Mouse (Mus musculus) kidney, embryonic 16.5 days (tissue): Measurements from ENCODE around the gene Lrrc29. TPM values are rescaled to one million over a fixed set of nuclear protein-coding genes. Genes with fewer than 3 reads are reported as not detected.

Experiments
- ATAC-seq: fragments of 200-750 bp; cut with Nextera tagmentation; 2 replicates; pipeline ENCODE4 v1.8.0; 2017; ENCODE audit warnings: moderate TSS enrichment; ENCODE audit not compliant: low FRiP score, low TSS enrichment
- H3K27ac ChIP-seq: fragments of 300-500 bp; sonication (generic); 2 replicates; pipeline ENCODE4 v1.5.1; 2014; ENCODE audit warnings: low read length
- H3K27me3 ChIP-seq: fragments of 300-500 bp; sonication (generic); 2 replicates; pipeline ENCODE4 v1.6.1; 2014; ENCODE audit warnings: low read length, control low read depth, mixed read lengths; ENCODE audit not compliant: insufficient read depth
- H3K36me3 ChIP-seq: fragments of 300-500 bp; sonication (generic); 2 replicates; pipeline ENCODE4 v1.6.1; 2014; ENCODE audit warnings: low read length, control low read depth, mixed read lengths; ENCODE audit not compliant: insufficient read depth
- H3K4me1 ChIP-seq: fragments of 300-500 bp; sonication (generic); 2 replicates; pipeline ENCODE4 v1.6.1; 2014; ENCODE audit warnings: low read length, control low read depth, mixed read lengths; ENCODE audit not compliant: insufficient read depth
- H3K4me2 ChIP-seq: fragments of 300-500 bp; sonication (generic); replicated peaks from 2 replicates; pipeline ENCODE4 v1.6.1; 2014; ENCODE audit warnings: low read depth, low read length
- H3K4me3 ChIP-seq: fragments of 300-500 bp; sonication (generic); 2 replicates; pipeline ENCODE4 v1.5.1; 2014; ENCODE audit warnings: mild to moderate bottlenecking, low read length
- H3K9ac ChIP-seq: fragments of 300-500 bp; sonication (generic); replicated peaks from 2 replicates; pipeline ENCODE4 v1.6.1; 2014; ENCODE audit warnings: low read length
- H3K9me3 ChIP-seq: fragments of 300-500 bp; sonication (generic); 2 replicates; pipeline ENCODE4 v1.6.1; 2016; ENCODE audit warnings: low read length, control low read depth
- WGBS: fragments of 180-500 bp; shearing (Covaris S2); extraction: QIAGEN DNeasy Blood & Tissue Kit; methylation state at CpG from one replicate; pipeline ENCODE4 v1.1.7; 2014; 5-methylcytosine and 5-hydroxymethylcytosine counted together
- polyA plus RNA-seq: library from polyadenylated mRNA; unstranded; fragments of >200 nt; fragmentation: Nextera tagmentation; extraction: Ambion mirVana; gene quantifications from 2 replicates; pipeline ENCODE4 v1.2.1, GENCODE M21; 2015

The Lrrc29 gene
- polyA plus RNA-seq, 1 experiment from 2014 or later, result 2.4 TPM

DNA sequence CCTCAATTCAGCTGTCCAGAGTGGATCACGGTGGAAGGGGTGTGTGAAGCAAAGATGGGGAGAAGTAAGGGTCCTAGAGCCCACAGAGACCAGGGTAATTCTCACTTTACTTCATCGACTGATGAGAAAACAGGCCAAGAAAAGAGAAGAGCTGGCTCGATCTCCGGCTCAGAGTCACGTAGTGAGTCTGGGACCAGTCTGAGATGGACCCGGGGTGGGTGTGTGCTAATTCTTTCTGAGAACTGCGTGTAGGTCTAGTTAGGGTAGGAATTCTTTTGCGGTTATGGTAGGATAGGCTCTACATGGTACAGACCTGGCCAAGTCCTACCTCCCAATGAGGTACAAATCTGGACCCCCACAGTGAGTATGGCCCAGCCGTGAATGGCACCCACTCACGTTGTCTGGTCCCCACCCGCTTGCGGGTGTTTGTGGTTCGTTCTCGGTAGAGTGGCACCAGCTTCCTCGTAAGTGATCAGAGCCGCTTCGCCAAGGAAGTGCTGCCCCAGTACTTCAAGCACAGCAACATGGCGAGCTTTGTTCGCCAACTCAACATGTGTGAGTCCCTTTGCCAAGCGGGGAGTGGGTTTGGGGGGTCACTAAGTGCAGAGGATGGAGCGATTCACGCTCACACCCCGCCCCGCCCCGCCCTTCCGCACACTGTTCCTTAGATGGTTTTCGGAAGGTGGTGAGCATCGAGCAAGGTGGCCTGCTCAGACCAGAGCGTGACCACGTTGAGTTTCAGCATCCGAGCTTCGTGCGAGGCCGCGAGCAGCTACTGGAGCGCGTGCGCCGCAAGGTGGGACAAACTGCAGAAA, 55.8 kb downstream of the Lrrc29 start:
- Histone ChIP-seq H3K27me3 (peaks cover 99% of the 10 kb centered on the region), H3K4me2 (peak overlapping the region; percentile 84), H3K4me1 (peaks cover 34% of the 10 kb centered on the region), H3K36me3 (no peaks in the 10 kb centered on the region), H3K9me3 (no peaks in the 10 kb centered on the region), H3K27ac (no peak overlapping the region), H3K4me3 (peak overlapping the region; percentile 47), H3K9ac (peak overlapping the region; percentile 60; the same call in 1 of the 2 replicates)
- no peak for ATAC-seq
- WGBS, result 4% methylated on average over 39 of the region's 39 CpGs

DNA sequence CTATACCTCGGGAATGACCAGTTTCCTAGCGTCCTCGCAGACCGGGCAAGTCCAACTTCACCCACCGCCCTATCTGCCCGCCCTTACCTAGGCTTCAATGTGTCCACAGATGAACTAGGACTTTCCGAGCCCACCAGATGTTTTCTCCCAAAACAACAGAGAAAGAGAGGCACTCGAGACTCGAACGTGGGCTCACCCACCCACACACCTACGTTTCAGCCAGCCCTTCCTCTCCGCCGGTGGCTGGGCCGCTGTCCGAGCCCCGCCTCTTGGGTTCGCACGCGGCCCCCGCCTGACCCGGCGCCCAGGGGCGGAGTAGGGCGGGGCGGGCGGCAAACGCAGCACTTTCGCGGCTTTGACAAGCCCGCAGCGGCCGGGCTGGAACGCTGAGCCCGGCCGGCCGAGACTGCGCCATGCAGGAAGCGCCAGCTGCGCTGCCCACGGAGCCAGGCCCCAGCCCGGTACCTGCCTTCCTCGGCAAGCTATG, 56.6 kb downstream of the Lrrc29 start, which contains the start of gene Hsf4:
Gene Hsf4 (plus strand): TSS at position 341 of the 487 bp plus-strand sequence.
- no peak for ATAC-seq
- Histone ChIP-seq H3K4me3 (peak within 1 kb of the TSS; percentile 47), H3K4me1 (peaks cover 41% of the 10 kb centered on the region), H3K36me3 (no peaks in the 10 kb centered on the region), H3K27ac (no peak within 1 kb of the TSS), H3K27me3 (peaks cover 97% of the 10 kb centered on the region), H3K9ac (peak within 1 kb of the TSS; percentile 60), H3K9me3 (no peaks in the 10 kb centered on the region), H3K4me2 (peak within 1 kb of the TSS; percentile 84)
- WGBS, result under 1% methylated on average over 41 of the region's 42 CpGs

DNA sequence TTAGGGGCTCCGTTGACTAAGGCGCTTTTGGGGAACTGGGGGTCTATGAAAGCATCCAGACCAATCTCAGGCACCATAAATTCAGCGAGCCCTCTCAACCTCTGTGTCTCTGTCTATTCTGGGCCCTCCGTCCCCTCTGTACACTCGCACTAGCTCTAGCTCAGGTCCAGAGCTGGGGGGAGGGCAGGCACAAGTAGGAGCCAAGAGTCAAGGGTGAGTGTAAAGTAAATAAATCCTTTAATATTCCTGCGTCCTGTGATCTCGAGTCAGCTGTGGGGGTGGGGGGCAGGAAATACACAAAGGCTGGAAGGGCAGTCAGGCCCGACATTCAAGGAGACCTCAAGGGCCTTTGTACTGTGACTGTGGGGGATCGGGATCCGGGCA, 57.0 kb downstream of the Lrrc29 start:
- Histone ChIP-seq H3K9ac (peak overlapping the region; percentile 60), H3K4me3 (peak overlapping the region; percentile 47), H3K4me2 (peak overlapping the region; percentile 84), H3K4me1 (peaks cover 42% of the 10 kb centered on the region), H3K9me3 (no peaks in the 10 kb centered on the region), H3K36me3 (no peaks in the 10 kb centered on the region), H3K27me3 (peaks cover 92% of the 10 kb centered on the region), H3K27ac (no peak overlapping the region)
- WGBS, result 2% methylated on average over 10 of the region's 10 CpGs
- ATAC-seq, result no peak

DNA sequence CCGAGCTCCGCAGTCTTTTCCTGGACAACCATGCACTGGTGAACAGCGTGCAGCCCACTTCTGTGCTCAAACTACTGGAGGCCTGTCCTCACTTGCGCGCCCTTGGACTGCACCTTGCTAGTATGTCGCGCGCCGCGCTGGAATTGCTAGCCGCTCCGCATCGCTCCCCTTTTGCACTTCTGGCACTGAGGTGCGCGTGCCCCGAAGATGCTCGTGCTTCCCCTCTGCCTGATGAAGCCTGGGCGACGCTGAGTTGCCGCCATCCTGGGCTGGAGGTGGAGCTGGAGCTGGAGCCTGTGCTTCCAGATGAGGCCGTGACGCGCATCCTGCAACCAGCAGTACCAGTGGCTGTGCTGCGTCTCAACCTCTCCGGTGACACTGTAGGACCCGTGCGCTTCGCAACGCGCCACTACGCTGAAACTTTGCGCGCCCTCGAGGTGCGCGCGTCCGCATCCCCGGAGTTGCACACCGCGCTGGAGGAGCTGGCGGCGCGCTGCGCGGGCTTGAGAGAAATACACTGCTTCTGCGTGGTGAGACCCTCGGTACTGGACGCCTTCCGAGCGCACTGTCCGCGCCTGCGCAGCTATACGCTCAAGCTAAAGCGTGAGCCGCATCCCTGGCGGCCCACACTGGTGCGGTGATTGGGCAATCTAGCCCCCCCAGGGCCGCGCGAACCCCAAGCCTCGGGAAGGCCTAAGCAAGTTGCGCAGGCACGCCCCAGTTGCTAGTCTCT, 57.6 kb downstream of the Lrrc29 start:
- Histone ChIP-seq H3K36me3 (no peaks in the 10 kb centered on the region), H3K9me3 (no peaks in the 10 kb centered on the region), H3K4me2 (peak overlapping the region; percentile 84), H3K4me3 (peak overlapping the region; percentile 47), H3K9ac (peak overlapping the region; percentile 60), H3K27me3 (peaks cover 87% of the 10 kb centered on the region), H3K4me1 (peaks cover 46% of the 10 kb centered on the region), H3K27ac (no peak overlapping the region)
- under 1% methylated on average over 65 of the region's 65 CpGs for WGBS
- peak; percentile 21; the same call in 1 of the 2 replicates for ATAC-seq

DNA sequence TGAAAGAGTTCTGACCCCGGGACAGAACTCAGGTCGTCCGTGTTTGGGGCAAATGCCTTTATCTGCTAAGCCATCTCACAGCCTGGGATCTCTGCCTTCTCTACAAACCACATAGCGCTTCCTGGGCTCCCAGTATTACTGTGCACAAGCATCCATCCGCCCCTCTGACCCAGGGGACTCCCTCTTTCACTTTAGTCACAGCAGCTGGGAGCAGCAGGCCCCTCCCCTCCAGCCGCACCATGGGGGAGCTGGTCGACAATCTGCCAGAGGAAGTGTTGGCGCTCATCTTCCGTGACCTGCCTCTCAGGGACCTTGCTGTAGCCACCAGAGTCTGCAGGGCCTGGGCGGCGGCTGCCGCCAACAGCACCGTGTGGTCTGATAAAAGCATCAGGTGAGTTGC, 59.3 kb downstream of the Lrrc29 start:
- Histone ChIP-seq H3K27me3 (peaks cover 83% of the 10 kb centered on the region), H3K4me1 (peaks cover 46% of the 10 kb centered on the region), H3K4me2 (no peak overlapping the region), H3K4me3 (no peak overlapping the region), H3K9ac (no peak overlapping the region), H3K9me3 (no peaks in the 10 kb centered on the region), H3K27ac (no peak overlapping the region), H3K36me3 (no peaks in the 10 kb centered on the region)
- ATAC-seq, result no peak
- WGBS, result 27% methylated on average over 13 of the region's 13 CpGs

DNA sequence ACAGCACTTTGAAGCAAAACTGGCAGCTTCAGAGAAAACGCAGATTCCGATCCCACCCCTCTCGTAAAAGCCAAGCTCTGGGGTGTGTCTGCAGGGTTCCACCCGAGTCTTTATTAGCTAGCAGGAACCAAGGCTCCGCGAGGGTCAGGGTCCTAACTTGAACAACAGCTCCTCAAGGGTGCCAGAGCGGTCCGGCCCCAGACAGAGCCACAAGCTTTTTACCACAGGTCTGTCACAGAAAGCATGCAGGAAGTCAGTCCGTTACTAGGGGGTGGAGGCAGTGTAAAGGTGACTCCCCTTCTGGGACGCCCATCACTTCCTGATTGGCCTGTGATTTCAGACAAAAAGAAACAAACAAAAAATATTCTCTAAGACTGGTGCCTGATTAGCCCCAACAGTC, 61.0 kb downstream of the Lrrc29 start:
- WGBS, result 6% methylated on average over 10 of the region's 10 CpGs
- peaks cover 83% of the 10 kb centered on the region for H3K27me3 ChIP-seq
- no peak for ATAC-seq
- peaks cover 37% of the 10 kb centered on the region for H3K4me1 ChIP-seq
- no peak overlapping the region for H3K27ac ChIP-seq
- H3K9ac ChIP-seq, result peak overlapping the region; percentile 79
- no peaks in the 10 kb centered on the region for H3K36me3 ChIP-seq
- H3K9me3 ChIP-seq, result peaks cover 3% of the 10 kb centered on the region; the same call in 1 of the 2 replicates
- peak overlapping the region; percentile 94 for H3K4me2 ChIP-seq
- H3K4me3 ChIP-seq, result peak overlapping the region; percentile 82

DNA sequence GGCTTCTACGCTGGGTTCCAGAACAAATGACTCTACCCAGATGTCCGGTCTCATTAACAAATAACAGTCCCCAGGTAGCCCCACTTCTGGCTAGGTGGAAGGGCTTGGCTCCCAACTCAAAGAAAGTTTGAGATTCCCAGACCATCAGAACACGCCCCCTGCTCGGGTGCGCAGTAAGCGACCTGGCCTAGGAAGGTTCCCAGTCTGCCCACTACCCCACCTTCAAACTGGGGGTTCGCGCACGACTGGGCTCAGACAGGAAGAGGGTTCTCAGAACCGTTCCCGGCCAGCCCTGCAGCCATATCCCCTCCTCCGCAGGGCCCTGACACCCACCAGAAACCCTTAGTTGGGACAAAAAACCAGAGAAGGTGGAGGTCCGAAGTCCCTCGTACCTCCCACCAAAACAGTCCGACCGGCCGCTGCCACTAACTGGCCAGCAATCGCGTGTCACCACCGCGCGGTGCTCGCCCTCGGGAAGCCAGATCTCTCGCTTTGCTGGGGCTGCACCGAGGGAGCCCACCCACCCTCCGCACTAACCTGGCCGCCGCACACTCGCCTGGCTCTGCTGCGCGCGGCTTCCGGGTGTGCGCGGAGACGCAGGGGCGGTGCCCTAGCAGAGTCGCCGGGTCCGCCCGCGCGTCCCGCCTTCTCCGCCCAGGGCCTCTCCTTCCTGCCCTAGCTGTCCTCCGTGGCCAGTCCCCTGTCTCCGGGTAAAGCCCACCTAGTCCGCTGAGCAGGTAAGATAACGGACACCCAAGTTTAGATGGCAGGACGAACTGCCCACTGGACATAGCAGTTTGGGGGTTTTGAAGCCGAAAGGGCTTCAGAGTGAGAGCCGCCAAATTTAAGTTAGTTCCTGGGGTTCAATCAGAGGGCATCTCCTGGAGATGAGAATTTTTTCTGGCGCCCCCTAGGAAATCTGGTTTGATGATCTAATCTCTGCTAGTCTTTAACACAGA, 61.8 kb downstream of the Lrrc29 start, which contains the start of the genes Tradd and Fbxl8:
Gene Tradd (minus strand): TSS at position 586 of the 959 bp plus-strand sequence.
Gene Fbxl8 (plus strand): TSS at position 625 of the 959 bp plus-strand sequence.
- no peak within 1 kb of the TSS for H3K27ac ChIP-seq
- H3K4me2 ChIP-seq, result peak within 1 kb of the TSS; percentile 94
- peaks cover 3% of the 10 kb centered on the region; the same call in 1 of the 2 replicates for H3K9me3 ChIP-seq
- H3K4me1 ChIP-seq, result peaks cover 36% of the 10 kb centered on the region
- ATAC-seq, result peak; percentile 75
- H3K4me3 ChIP-seq, result peak within 1 kb of the TSS; percentile 82
- 1% methylated on average over 50 of the region's 54 CpGs for WGBS
- H3K9ac ChIP-seq, result peak within 1 kb of the TSS; percentile 79
- H3K27me3 ChIP-seq, result peaks cover 81% of the 10 kb centered on the region
- no peaks in the 10 kb centered on the region for H3K36me3 ChIP-seq

DNA sequence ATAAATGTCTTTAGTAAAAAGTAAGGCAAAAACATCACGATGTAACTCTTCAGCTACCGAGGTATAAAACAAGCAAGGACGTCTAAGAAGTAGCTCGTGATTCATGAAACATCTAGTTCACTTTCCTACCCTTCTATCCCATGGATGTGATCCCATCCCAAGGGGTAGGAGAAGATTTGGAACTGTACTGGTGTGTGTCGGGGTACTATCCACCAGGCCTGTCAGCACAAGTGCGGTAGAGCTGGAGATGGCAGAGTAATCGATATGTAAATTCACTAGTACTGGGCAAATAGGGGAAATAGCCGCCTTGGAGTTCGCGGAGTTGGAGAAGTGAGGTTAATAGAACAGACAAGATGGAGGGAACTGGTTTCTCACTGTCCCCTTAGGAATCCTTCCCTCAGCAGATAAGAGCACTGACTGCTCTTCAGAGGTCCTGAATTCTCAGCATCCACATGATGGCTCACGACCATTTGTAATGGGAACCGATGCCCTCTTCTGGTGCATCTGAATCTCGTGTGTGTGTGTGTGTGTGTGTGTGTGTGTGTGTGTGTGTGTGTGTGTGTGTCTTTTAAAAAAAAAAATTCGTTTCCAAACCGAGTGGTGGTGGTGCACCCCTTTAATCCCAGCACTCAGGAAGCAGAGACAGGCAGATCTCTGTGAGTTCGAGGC, 62.7 kb downstream of the Lrrc29 start:
- peaks cover 35% of the 10 kb centered on the region for H3K4me1 ChIP-seq

More for the DNA sequence above, 62.7 kb downstream of the Lrrc29 start:
- no peak overlapping the region for H3K27ac ChIP-seq
- H3K27me3 ChIP-seq, result peaks cover 81% of the 10 kb centered on the region
- peaks cover 3% of the 10 kb centered on the region; the same call in 1 of the 2 replicates for H3K9me3 ChIP-seq
- peak overlapping the region; percentile 82; the same call in 1 of the 2 replicates for H3K4me3 ChIP-seq
- no peaks in the 10 kb centered on the region for H3K36me3 ChIP-seq
- WGBS, result 40% methylated on average over 16 of the region's 16 CpGs
- no peak for ATAC-seq
- no peak overlapping the region for H3K9ac ChIP-seq
- peak overlapping the region; percentile 94 for H3K4me2 ChIP-seq
